Mouse (Mus musculus) gastrocnemius, adult 18-20 months (tissue): ENCODE results near the gene Ddx27. TPM values are rescaled to one million over a fixed set of nuclear protein-coding genes. Genes with fewer than 3 reads are reported as not detected.

Source experiments
- DNase-seq: peaks from one replicate; pipeline ENCODE4 v3.0.0; 2021; ENCODE audit warnings: low spot score
- total RNA-seq, 2 experiments: library from RNA; stranded (reverse); gene quantifications; 2 replicates each; pipeline ENCODE4 v1.2.3; 2021

Gene Ddx27
- total RNA-seq, 2 experiments from 2014 or later, result 8.0 to 9.7 TPM

GRCm38 (mm10) chr2:167019396-167019795 lies 4.4 kb downstream of the Ddx27 start:
- no peak for DNase-seq

GRCm38 (mm10) chr2:167028553-167028952 lies 13.6 kb downstream of the Ddx27 start:
- DNase-seq, result no peak

GRCm38 (mm10) chr2:167030507-167030906 lies 15.5 kb downstream of the Ddx27 start:
- no peak for DNase-seq

GRCm38 (mm10) chr2:167037710-167038109 lies 22.7 kb downstream of the Ddx27 start:
- no peak for DNase-seq

GRCm38 (mm10) chr2:167038297-167038696 lies 23.3 kb downstream of the Ddx27 start:
- DNase-seq, result no peak

- no peak for DNase-seq
Measured at GRCm38 (mm10) chr2:167038716-167039115, 23.7 kb downstream of the Ddx27 start.

GRCm38 (mm10) chr2:167039386-167039785 lies 24.4 kb downstream of the Ddx27 start:
- DNase-seq, result no peak

GRCm38 (mm10) chr2:167043400-167044121 lies 28.6 kb downstream of the Ddx27 start:
- no peak for DNase-seq

GRCm38 (mm10) chr2:167048223-167048622 lies 33.2 kb downstream of the Ddx27 start:
- no peak for DNase-seq

- DNase-seq, result no peak
Measured at GRCm38 (mm10) chr2:167048698-167049358, 33.8 kb downstream of the Ddx27 start.

- no peak for DNase-seq
Measured at GRCm38 (mm10) chr2:167053127-167053844, 38.3 kb downstream of the Ddx27 start.

- DNase-seq, result peak; percentile 53
Measured at GRCm38 (mm10) chr2:167055386-167055785, 40.4 kb downstream of the Ddx27 start.

GRCm38 (mm10) chr2:167056210-167056941 lies 41.4 kb downstream of the Ddx27 start:
- no peak for DNase-seq

- no peak for DNase-seq
Measured at GRCm38 (mm10) chr2:167056942-167057323, 41.9 kb downstream of the Ddx27 start.

GRCm38 (mm10) chr2:167058201-167058600 lies 43.2 kb downstream of the Ddx27 start:
- DNase-seq, result no peak

- DNase-seq, result no peak
Measured at GRCm38 (mm10) chr2:167058814-167059387, 43.9 kb downstream of the Ddx27 start.

GRCm38 (mm10) chr2:167059536-167059935 lies 44.5 kb downstream of the Ddx27 start:
- no peak for DNase-seq

GRCm38 (mm10) chr2:167059960-167060359 lies 45.0 kb downstream of the Ddx27 start:
- no peak for DNase-seq

- DNase-seq, result no peak
Measured at GRCm38 (mm10) chr2:167060360-167060759, 45.4 kb downstream of the Ddx27 start.

GRCm38 (mm10) chr2:167060761-167061160 lies 45.8 kb downstream of the Ddx27 start:
- no peak for DNase-seq

GRCm38 (mm10) chr2:167061381-167062034 lies 46.5 kb downstream of the Ddx27 start:
- DNase-seq, result no peak
